Mouse (Mus musculus) CD4-positive, CD25-positive, alpha-beta regulatory T cell, adult 4 months (primary cell): ENCODE data around the gene Idnk. TPM values are rescaled to one million over a fixed set of nuclear protein-coding genes. Genes with fewer than 3 reads are reported as not detected.

Experiments
- ATAC-seq: one replicate; pipeline ENCODE4 v1.8.0; 2017
- polyA plus RNA-seq, 2 experiments: library from polyadenylated mRNA; unstranded; fragments of 100-300 nt; shearing (Covaris generic); gene quantifications; one replicate each; pipeline ENCODE4 v1.2.1; 2017

Gene Idnk
- polyA plus RNA-seq, 2 experiments from 2014 or later, result 260 to 314 TPM

GRCm38 (mm10) chr13:58197211-58197610 is 39.8 kb downstream of the Idnk start:
- ATAC-seq, result no peak

GRCm38 (mm10) chr13:58197981-58198640 is 40.7 kb downstream of the Idnk start:
- no peak for ATAC-seq

- ATAC-seq, result no peak
Measured at GRCm38 (mm10) chr13:58201343-58201742, 43.9 kb downstream of the Idnk start.

- ATAC-seq, result no peak
Measured at GRCm38 (mm10) chr13:58201908-58202307, 44.5 kb downstream of the Idnk start.

GRCm38 (mm10) chr13:58202903-58203302 is 45.5 kb downstream of the Idnk start:
- ATAC-seq, result no peak

- ATAC-seq, result no peak
Measured at GRCm38 (mm10) chr13:58204202-58204601, 46.8 kb downstream of the Idnk start.

GRCm38 (mm10) chr13:58204986-58205385 is 47.5 kb downstream of the Idnk start:
- ATAC-seq, result no peak

- no peak for ATAC-seq
Measured at GRCm38 (mm10) chr13:58206084-58206483, 48.6 kb downstream of the Idnk start.

GRCm38 (mm10) chr13:58210441-58210840 is 53.0 kb downstream of the Idnk start:
- no peak for ATAC-seq

- no peak for ATAC-seq
Measured at GRCm38 (mm10) chr13:58212530-58212929, 55.1 kb downstream of the Idnk start.

GRCm38 (mm10) chr13:58213801-58214200 is 56.4 kb downstream of the Idnk start:
- ATAC-seq, result no peak

Other genes starting within 250 kb of the Idnk start
- not detected for gene Spock1, start 249.3 kb upstream of the Idnk start, polyA plus RNA-seq
- 10 to 100 TPM; 14.8 to 18.4 TPM for gene Klhl3, start 44.1 kb upstream of the Idnk start, polyA plus RNA-seq
- 10 to 100 TPM; 17.1 to 27.4 TPM for gene Hnrnpa0, start 29.1 kb upstream of the Idnk start, polyA plus RNA-seq
- 10 to 100 TPM; 14.2 to 21.1 TPM for gene Ubqln1, start 58.0 kb downstream of the Idnk start, polyA plus RNA-seq
- gene Gkap1, start 118.0 kb downstream of the Idnk start, polyA plus RNA-seq, result under 1 TPM; 0.52 to 0.86 TPM
- not detected for gene Kif27, start 201.5 kb downstream of the Idnk start, polyA plus RNA-seq
- gene 2210016F16Rik, start 227.6 kb downstream of the Idnk start, polyA plus RNA-seq, result 10 to 100 TPM; 11.7 to 15.1 TPM
- 10 to 100 TPM; 21.0 to 23.5 TPM for gene Rmi1, start 244.6 kb downstream of the Idnk start, polyA plus RNA-seq
- 1,000 to 10,000 TPM; 2,078 to 2,363 TPM for gene Hnrnpk, start 245.7 kb downstream of the Idnk start, polyA plus RNA-seq